In the genomic region with DNA sequence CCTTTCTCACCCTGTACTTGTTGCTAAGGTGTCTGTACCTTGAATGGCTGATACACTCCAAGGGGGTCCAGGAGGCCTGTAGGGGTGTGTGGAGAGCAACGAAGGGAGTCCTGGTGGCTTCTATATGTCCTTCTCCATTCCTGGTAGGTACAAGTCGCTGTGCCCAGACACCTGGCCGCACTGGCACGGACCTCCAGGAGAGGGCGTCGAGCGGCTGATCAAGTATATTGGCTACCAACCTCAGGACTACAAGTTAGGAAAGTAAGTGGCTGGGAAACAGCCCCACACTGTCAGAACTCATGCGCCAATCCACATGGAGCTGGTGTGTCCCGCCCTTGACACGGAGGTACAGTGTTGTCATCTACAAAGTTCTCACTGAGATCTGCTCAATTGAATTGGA, we compare ENCODE assay signal across 17 mouse cellular contexts. TPM values are rescaled to one million over a fixed set of nuclear protein-coding genes. Genes with fewer than 3 reads are reported as not detected.
DNase-seq lines count a peak whose midpoint lies in the region; ATAC-seq and TF ChIP-seq lines count a peak whose summit lies in the region.
"Had no signal": no experiment of that assay in that cellular context is flagged by ENCODE, and none has a peak within 500 bp of the region (broad histone marks: within the 10 kb centered on the region; RNA-seq: fewer than 3 reads in every experiment).

No protein-coding gene starts in this region.

- H3K4me3 ChIP-seq in hindbrain, postnatal 0 days (ENCODE audit: low read length) = no peak overlapping the region
- H3K4me3 ChIP-seq in hindbrain, embryonic 12.5 days = no peak overlapping the region
- H3K4me3 ChIP-seq in spleen, adult 2 months (ENCODE audit: extremely low read depth, insufficient read depth, insufficient read length) = no peak overlapping the region
- H3K4me3 ChIP-seq: forebrain, embryonic 15.5 days; heart, embryonic 10.5 days; midbrain, embryonic 10.5 days; myocyte had no signal

- no peaks in the 10 kb centered on the region for H3K9me3 ChIP-seq in hindbrain, postnatal 0 days (ENCODE audit: low read length)
- H3K9me3 ChIP-seq in hindbrain, embryonic 12.5 days (replicated peaks) = no peaks in the 10 kb centered on the region
- H3K9me3 ChIP-seq: forebrain, embryonic 15.5 days; heart, embryonic 10.5 days; midbrain, embryonic 10.5 days had no signal

- intact Hi-C loops in left cerebral cortex, postnatal 36 days (cut with DNase I) = no loop called here

- no peak for ATAC-seq in hindbrain, postnatal 0 days
- ATAC-seq in hindbrain, embryonic 12.5 days (ENCODE audit: low FRiP score) = no peak
- ATAC-seq: forebrain, embryonic 15.5 days; inflammation-experienced regulatory T-cells, adult 6 months had no signal

- DNase-seq in hindbrain, postnatal 0 days (ENCODE audit: low spot score) = no peak
- no peak for DNase-seq in spleen, adult 2 months (ENCODE audit: low read depth in 1 of 2, low spot score in 2 of 2)
- DNase-seq in spleen, postnatal 10 days (ENCODE audit: low spot score in 2 of 2) = no peak
- peak; percentile 80 for DNase-seq in ZHBTc4 (ENCODE audit: low read depth, low spot score)
- DNase-seq in left cerebral cortex, postnatal 36 days (ENCODE audit: low spot score in 2 of 2) = no peak
- DNase-seq in cerebellum, adult 9-11 months = no peak
- DNase-seq: adrenal gland, postnatal 14 days; heart, postnatal 36 days; kidney, postnatal 10 days; left cerebral cortex, postnatal 4 days; lung, adult 18-20 months had no signal

- no peaks in the 10 kb centered on the region for H3K27me3 ChIP-seq in hindbrain, postnatal 0 days (ENCODE audit: insufficient read depth, low read length)
- no peaks in the 10 kb centered on the region for H3K27me3 ChIP-seq in hindbrain, embryonic 12.5 days
- no peaks in the 10 kb centered on the region for H3K27me3 ChIP-seq in spleen, adult 2 months (ENCODE audit: control insufficient read depth, insufficient read depth, low read length)
- H3K27me3 ChIP-seq: forebrain, embryonic 15.5 days had no signal

- H3K27ac ChIP-seq in hindbrain, postnatal 0 days = no peak overlapping the region
- H3K27ac ChIP-seq in hindbrain, embryonic 12.5 days = no peak overlapping the region
- no peak overlapping the region for H3K27ac ChIP-seq in spleen, adult 2 months (ENCODE audit: insufficient read depth, low read length)
- H3K27ac ChIP-seq: forebrain, embryonic 15.5 days; heart, embryonic 10.5 days; midbrain, embryonic 10.5 days had no signal

- H3K4me1 ChIP-seq in hindbrain, postnatal 0 days (ENCODE audit: insufficient read depth, low read length) = no peaks in the 10 kb centered on the region
- no peaks in the 10 kb centered on the region for H3K4me1 ChIP-seq in hindbrain, embryonic 12.5 days
- no peaks in the 10 kb centered on the region for H3K4me1 ChIP-seq in spleen, adult 2 months (ENCODE audit: control insufficient read depth, insufficient read depth, insufficient read length)

- no peak for TF ChIP-seq POLR2A in spleen, adult 2 months (IDR thresholded peaks at IDR 0.05; ENCODE audit: low read depth, low read length)

- WGBS in hindbrain, postnatal 0 days = 64% methylated on average over 10 of the region's 10 CpGs
- WGBS in hindbrain, embryonic 12.5 days = 60% methylated on average over 10 of the region's 10 CpGs
- WGBS in spleen, adult 2 months = 68% methylated on average over 10 of the region's 10 CpGs

- no peaks in the 10 kb centered on the region for H3K36me3 ChIP-seq in hindbrain, postnatal 0 days (ENCODE audit: insufficient read depth, low read length)
- H3K36me3 ChIP-seq in hindbrain, embryonic 12.5 days = no peaks in the 10 kb centered on the region
- H3K36me3 ChIP-seq in spleen, adult 2 months (ENCODE audit: control insufficient read depth, insufficient read depth, low read length) = no peaks in the 10 kb centered on the region
- H3K36me3 ChIP-seq: forebrain, embryonic 15.5 days; heart, embryonic 10.5 days; midbrain, embryonic 10.5 days had no signal

- H3K9ac ChIP-seq in hindbrain, postnatal 0 days (replicated peaks; ENCODE audit: low read length) = no peak overlapping the region
- no peak overlapping the region for H3K9ac ChIP-seq in hindbrain, embryonic 12.5 days
- H3K9ac ChIP-seq: forebrain, embryonic 15.5 days had no signal

- H3K4me2 ChIP-seq in hindbrain, postnatal 0 days (ENCODE audit: low read depth, low read length) = no peak overlapping the region
- H3K4me2 ChIP-seq in hindbrain, embryonic 12.5 days (replicated peaks) = no peak overlapping the region
- H3K4me2 ChIP-seq: forebrain, embryonic 15.5 days had no signal

- peak; percentile 18; the same call in 1 of the 2 replicates for TF ChIP-seq CTCF in hindbrain, postnatal 0 days (IDR thresholded peaks at IDR 0.05; ENCODE audit: low read depth)
- 0 out of 2 replicates have a peak, but pooled peaks have one; percentile 14 for TF ChIP-seq CTCF in spleen, adult 2 months (IDR thresholded peaks at IDR 0.05; ENCODE audit: extremely low read depth, insufficient read depth, insufficient read length, insufficient replicate concordance)

RNA-seq across cellular contexts. Expression of gene Kctd10, which starts 28.8 kb away (rescaled TPM):
- total RNA-seq in hindbrain, postnatal 0 days (2014; rRNA removed) = 43.2 and 43.8 TPM in 2 replicates
- polyA plus RNA-seq in hindbrain, postnatal 0 days (2015; fragmentation: Nextera tagmentation; extraction: Ambion mirVana) = 47.5 and 48.0 TPM in 2 replicates
- polyA plus RNA-seq in hindbrain, embryonic 12.5 days (2016; fragmentation: Nextera tagmentation; extraction: Ambion mirVana) = 110 and 115 TPM in 2 replicates
- 64.4 and 76.5 TPM in 2 replicates for polyA plus RNA-seq in spleen, adult 2 months (2012; rRNA removed)
- total RNA-seq in left cerebral cortex, postnatal 36 days (2021) = 10 to 100 TPM; 48.7 to 53.0 TPM

RNA-seq across cellular contexts. Expression of gene Ube3b, which starts 28.9 kb away (rescaled TPM):
- total RNA-seq in hindbrain, postnatal 0 days (2014; rRNA removed) = 67.5 and 69.9 TPM in 2 replicates
- polyA plus RNA-seq in hindbrain, postnatal 0 days (2015; fragmentation: Nextera tagmentation; extraction: Ambion mirVana) = 31.1 and 31.4 TPM in 2 replicates
- 57.9 and 58.2 TPM in 2 replicates for polyA plus RNA-seq in hindbrain, embryonic 12.5 days (2016; fragmentation: Nextera tagmentation; extraction: Ambion mirVana)
- polyA plus RNA-seq in spleen, adult 2 months (2012; rRNA removed) = 44.4 and 53.1 TPM in 2 replicates
- 10 to 100 TPM; 81.6 to 88.1 TPM for total RNA-seq in left cerebral cortex, postnatal 36 days (2021)
